Mouse (Mus musculus): ENCODE measurements around the gene 4632433K11Rik.

4632433K11Rik gene

DNA sequence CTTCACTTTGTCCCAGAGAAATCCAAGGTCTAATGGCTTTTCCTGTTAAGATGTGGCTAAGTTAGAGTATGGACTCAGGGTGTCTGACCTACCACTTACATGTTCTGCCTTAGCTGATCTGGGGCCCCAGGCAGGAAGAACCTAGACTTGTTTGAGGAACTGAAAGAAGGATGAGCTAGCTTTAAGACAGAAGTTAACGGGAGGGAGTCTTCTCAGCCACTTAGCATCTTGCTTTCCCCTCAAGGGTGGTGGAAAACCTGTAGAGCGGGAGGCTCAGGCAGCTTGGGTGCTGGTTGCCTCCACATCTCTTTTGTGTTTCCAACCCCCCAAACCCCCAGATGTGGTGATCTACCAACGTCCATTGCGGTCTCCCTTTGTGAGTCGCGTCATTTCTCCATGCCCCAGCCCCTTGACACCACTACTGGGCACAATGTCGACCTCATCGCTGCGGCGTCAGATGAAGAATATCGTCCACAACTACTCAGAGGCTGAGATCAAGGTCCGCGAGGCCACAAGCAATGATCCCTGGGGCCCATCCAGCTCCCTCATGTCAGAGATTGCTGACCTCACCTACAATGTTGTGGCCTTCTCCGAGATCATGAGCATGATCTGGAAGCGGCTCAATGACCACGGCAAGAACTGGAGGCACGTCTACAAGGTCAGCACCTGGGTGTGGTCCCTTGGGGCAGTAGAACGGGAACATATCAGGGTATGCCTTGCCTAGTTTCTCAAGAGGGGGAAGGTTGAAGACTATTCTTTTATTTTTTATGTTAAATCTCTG lies 49.6 kb downstream of the 4632433K11Rik start:
- ATAC-seq (ENCODE audit: insufficient number of reproducible peaks, low FRiP score, low TSS enrichment), result no peak

Measured in cerebellum, adult (tissue).